Mouse (Mus musculus): ENCODE results near the gene Cabp4. TPM values are rescaled to one million over a fixed set of nuclear protein-coding genes. Genes with fewer than 3 reads are reported as not detected.

Gene Cabp4
- polyA plus RNA-seq, 1 experiment from 2014 or later: not detected

DNA sequence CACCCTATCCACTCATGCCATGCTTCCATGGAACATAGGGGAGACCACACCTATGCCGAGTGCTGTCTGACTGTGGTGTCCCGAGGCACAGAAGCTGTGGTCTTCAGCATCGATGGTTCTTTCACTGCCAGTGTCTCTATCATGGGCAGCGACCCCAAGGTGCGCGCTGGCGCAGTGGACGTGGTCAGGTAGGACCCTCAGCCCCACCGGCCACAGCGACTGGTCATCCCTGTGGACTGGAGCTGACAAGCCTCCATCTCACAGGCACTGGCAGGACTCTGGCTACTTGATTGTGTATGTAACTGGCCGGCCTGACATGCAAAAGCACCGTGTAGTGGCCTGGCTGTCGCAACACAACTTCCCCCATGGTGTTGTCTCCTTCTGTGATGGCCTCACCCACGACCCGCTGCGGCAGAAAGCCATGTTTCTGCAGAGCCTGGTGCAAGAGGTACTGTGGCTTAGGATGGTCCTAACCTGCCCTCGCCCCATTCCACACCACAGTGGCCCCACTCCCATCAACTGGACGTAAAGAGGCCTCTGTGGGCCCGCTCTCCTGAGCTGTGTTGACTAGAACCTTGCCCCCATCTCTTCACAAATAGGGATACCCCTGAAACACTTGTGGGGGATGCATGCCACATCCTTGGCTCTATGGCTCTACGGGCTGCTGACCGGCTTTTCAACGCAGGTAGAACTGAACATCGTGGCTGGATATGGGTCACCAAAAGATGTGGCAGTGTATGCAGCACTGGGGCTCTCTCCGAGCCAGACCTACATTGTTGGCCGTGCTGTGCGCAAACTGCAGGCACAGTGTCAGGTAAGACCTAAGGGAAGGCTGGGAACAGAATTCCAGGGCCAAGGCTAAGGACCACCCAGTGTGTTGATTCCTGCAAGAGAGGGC is 31.5 kb downstream of the Cabp4 start:
- no peak for ATAC-seq (ENCODE audit: insufficient number of reproducible peaks, low FRiP score, low TSS enrichment, low read depth)
- no peaks in the 10 kb centered on the region for H3K27me3 ChIP-seq (ENCODE audit: control insufficient read depth, insufficient read depth, low read length)
- DNase-seq (ENCODE audit: low spot score): no peak
- H3K36me3 ChIP-seq (ENCODE audit: control insufficient read depth, insufficient read depth, low read length): peaks cover 15% of the 10 kb centered on the region; the same call in 1 of the 2 replicates
- 94% methylated on average over 26 of the region's 26 CpGs for WGBS
- H3K4me2 ChIP-seq (ENCODE audit: low read depth, severe bottlenecking): no peak overlapping the region
- no peak overlapping the region for H3K27ac ChIP-seq (replicated peaks; ENCODE audit: low read depth, low read length)
- peaks cover 12% of the 10 kb centered on the region for H3K4me1 ChIP-seq (ENCODE audit: control insufficient read depth, insufficient read depth, low read length)
- no peak overlapping the region for H3K4me3 ChIP-seq (ENCODE audit: low read depth, low read length)
- no peak overlapping the region for H3K9ac ChIP-seq (ENCODE audit: low read length)
- H3K9me3 ChIP-seq (ENCODE audit: control insufficient read depth, low read length): no peaks in the 10 kb centered on the region

DNA sequence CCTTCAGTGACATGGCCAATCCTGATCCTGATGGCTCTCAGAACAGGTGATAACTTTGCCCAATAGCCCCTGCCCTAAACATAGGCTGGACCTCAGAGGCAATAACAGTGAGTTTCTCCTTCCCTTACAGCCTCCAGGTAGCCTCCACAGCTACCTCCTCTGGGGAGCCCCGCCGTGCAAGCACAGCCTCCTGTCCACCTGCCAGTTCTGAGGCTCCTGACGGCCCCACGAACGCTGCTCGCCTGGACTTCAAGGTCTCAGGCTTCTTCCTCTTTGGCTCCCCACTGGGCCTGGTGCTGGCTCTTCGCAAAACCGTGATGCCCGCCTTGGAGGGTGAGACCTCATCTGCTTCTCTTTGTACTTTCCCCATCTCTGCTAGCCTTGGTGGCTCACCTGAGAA is 35.3 kb downstream of the Cabp4 start:
- peaks cover 7% of the 10 kb centered on the region for H3K4me1 ChIP-seq (ENCODE audit: control insufficient read depth, insufficient read depth, low read length)
- no peak overlapping the region for H3K4me2 ChIP-seq (ENCODE audit: low read depth, severe bottlenecking)
- H3K27me3 ChIP-seq (ENCODE audit: control insufficient read depth, insufficient read depth, low read length): no peaks in the 10 kb centered on the region
- peaks cover 8% of the 10 kb centered on the region; the same call in 1 of the 2 replicates for H3K36me3 ChIP-seq (ENCODE audit: control insufficient read depth, insufficient read depth, low read length)
- H3K4me3 ChIP-seq (ENCODE audit: low read depth, low read length): no peak overlapping the region
- no peaks in the 10 kb centered on the region for H3K9me3 ChIP-seq (ENCODE audit: control insufficient read depth, low read length)
- H3K9ac ChIP-seq (ENCODE audit: low read length): no peak overlapping the region
- no peak overlapping the region for H3K27ac ChIP-seq (replicated peaks; ENCODE audit: low read depth, low read length)
- ATAC-seq (ENCODE audit: insufficient number of reproducible peaks, low FRiP score, low TSS enrichment, low read depth): no peak
- 88% methylated on average over 9 of the region's 9 CpGs for WGBS
- no peak for DNase-seq (ENCODE audit: low spot score)

DNA sequence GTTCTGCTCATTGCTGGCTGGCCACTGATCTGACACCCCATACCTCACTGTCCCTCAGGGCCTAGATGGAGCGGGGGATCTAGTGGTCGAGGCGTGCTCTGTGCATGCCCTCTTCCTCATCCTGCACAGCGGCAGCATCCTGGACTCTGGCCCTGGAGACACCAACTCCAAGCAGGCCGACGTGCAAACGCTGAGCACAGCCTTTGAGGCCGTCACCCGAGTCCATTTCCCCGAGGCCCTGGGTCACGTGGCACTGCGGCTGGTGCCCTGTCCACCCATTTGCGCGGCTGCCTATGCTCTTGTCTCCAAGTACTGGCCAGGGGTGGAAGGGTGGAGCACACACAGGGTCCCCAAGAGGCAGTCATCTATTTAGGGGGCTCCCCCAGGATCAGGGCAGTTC is 37.2 kb downstream of the Cabp4 start:
- Histone ChIP-seq H3K27ac (replicated peaks; ENCODE audit: low read depth, low read length) (no peak overlapping the region), H3K4me3 (ENCODE audit: low read depth, low read length) (no peak overlapping the region), H3K4me1 (ENCODE audit: control insufficient read depth, insufficient read depth, low read length) (peaks cover 3% of the 10 kb centered on the region; the same call in 1 of the 2 replicates), H3K9ac (ENCODE audit: low read length) (no peak overlapping the region), H3K4me2 (ENCODE audit: low read depth, severe bottlenecking) (no peak overlapping the region), H3K9me3 (ENCODE audit: control insufficient read depth, low read length) (no peaks in the 10 kb centered on the region), H3K27me3 (ENCODE audit: control insufficient read depth, insufficient read depth, low read length) (peaks cover 6% of the 10 kb centered on the region), H3K36me3 (ENCODE audit: control insufficient read depth, insufficient read depth, low read length) (no peaks in the 10 kb centered on the region)
- ATAC-seq (ENCODE audit: insufficient number of reproducible peaks, low FRiP score, low TSS enrichment, low read depth) (no peak), DNase-seq (ENCODE audit: low spot score) (no peak)
- WGBS: 93% methylated on average over 14 of the region's 14 CpGs

GRCm38 (mm10) chr19:4104675-4105194 is 39.1 kb downstream of the Cabp4 start:
- Histone ChIP-seq H3K4me1 (ENCODE audit: control insufficient read depth, insufficient read depth, low read length) (peaks cover 14% of the 10 kb centered on the region), H3K4me2 (ENCODE audit: low read depth, severe bottlenecking) (no peak overlapping the region), H3K36me3 (ENCODE audit: control insufficient read depth, insufficient read depth, low read length) (no peaks in the 10 kb centered on the region), H3K27me3 (ENCODE audit: control insufficient read depth, insufficient read depth, low read length) (peaks cover 21% of the 10 kb centered on the region), H3K9ac (ENCODE audit: low read length) (no peak overlapping the region), H3K27ac (replicated peaks; ENCODE audit: low read depth, low read length) (no peak overlapping the region), H3K4me3 (ENCODE audit: low read depth, low read length) (no peak overlapping the region), H3K9me3 (ENCODE audit: control insufficient read depth, low read length) (no peaks in the 10 kb centered on the region)
- DNase-seq (ENCODE audit: low spot score) (no peak), ATAC-seq (ENCODE audit: insufficient number of reproducible peaks, low FRiP score, low TSS enrichment, low read depth) (no peak)
- 88% methylated on average over 16 of the region's 16 CpGs for WGBS

DNA sequence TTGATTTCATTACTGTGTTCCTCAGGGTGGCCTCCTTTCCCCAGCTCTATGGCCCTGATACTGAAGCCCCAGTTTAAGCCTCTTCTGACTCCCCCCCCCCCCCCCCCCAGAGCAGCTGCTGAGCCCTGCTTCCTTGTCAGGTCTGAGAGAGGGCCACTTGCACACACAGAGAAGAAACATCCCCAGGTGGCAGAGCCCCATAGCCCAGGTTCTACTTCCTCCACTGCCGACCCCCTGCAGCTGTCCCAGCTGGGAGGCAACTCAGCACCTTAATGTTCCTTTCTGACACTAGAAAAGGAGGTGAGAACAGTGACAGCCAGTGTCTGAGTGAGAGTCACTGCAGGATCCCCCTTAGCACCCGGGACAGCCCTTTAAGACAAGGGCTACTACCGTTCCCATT is 40.0 kb downstream of the Cabp4 start:
- DNase-seq (ENCODE audit: low spot score): no peak
- no peak overlapping the region for H3K9ac ChIP-seq (ENCODE audit: low read length)

DNA sequence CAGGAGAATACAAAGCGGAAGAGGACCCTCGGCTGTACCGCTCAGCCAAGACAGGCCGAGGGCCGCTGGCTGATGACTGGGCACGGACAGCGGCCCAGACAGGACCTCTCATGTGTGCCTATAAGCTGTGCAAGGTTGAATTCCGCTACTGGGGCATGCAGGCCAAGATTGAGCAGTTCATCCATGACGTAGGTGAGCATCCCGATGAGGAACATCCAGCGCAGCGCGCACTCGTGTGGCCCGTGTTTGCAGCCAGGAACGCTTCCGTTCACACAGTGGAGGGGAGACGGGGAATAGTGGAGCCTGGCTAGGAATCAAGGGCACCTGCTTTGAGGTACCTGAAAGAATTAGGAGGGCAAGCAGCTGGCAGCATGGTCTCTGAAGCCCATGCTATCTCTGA is 40.5 kb downstream of the Cabp4 start:
- 94% methylated on average over 18 of the region's 18 CpGs for WGBS
- Histone ChIP-seq H3K36me3 (ENCODE audit: control insufficient read depth, insufficient read depth, low read length) (no peaks in the 10 kb centered on the region), H3K27ac (replicated peaks; ENCODE audit: low read depth, low read length) (no peak overlapping the region), H3K4me1 (ENCODE audit: control insufficient read depth, insufficient read depth, low read length) (peaks cover 24% of the 10 kb centered on the region), H3K9ac (ENCODE audit: low read length) (no peak overlapping the region), H3K4me3 (ENCODE audit: low read depth, low read length) (no peak overlapping the region), H3K9me3 (ENCODE audit: control insufficient read depth, low read length) (no peaks in the 10 kb centered on the region), H3K4me2 (ENCODE audit: low read depth, severe bottlenecking) (no peak overlapping the region), H3K27me3 (ENCODE audit: control insufficient read depth, insufficient read depth, low read length) (peaks cover 22% of the 10 kb centered on the region)
- ATAC-seq (ENCODE audit: insufficient number of reproducible peaks, low FRiP score, low TSS enrichment, low read depth) (no peak), DNase-seq (ENCODE audit: low spot score) (no peak)

More for the DNA sequence above, 40.0 kb downstream of the Cabp4 start:
- Histone ChIP-seq H3K4me1 (ENCODE audit: control insufficient read depth, insufficient read depth, low read length) (peaks cover 22% of the 10 kb centered on the region), H3K27me3 (ENCODE audit: control insufficient read depth, insufficient read depth, low read length) (peaks cover 22% of the 10 kb centered on the region), H3K36me3 (ENCODE audit: control insufficient read depth, insufficient read depth, low read length) (no peaks in the 10 kb centered on the region), H3K4me2 (ENCODE audit: low read depth, severe bottlenecking) (no peak overlapping the region), H3K27ac (replicated peaks; ENCODE audit: low read depth, low read length) (no peak overlapping the region), H3K4me3 (ENCODE audit: low read depth, low read length) (no peak overlapping the region), H3K9me3 (ENCODE audit: control insufficient read depth, low read length) (no peaks in the 10 kb centered on the region)
- 53% methylated on average over 3 of the region's 3 CpGs for WGBS
- ATAC-seq (ENCODE audit: insufficient number of reproducible peaks, low FRiP score, low TSS enrichment, low read depth): no peak

GRCm38 (mm10) chr19:4102626-4103025 is 41.2 kb downstream of the Cabp4 start:
- H3K27me3 ChIP-seq (ENCODE audit: control insufficient read depth, insufficient read depth, low read length): peaks cover 22% of the 10 kb centered on the region
- 95% methylated on average over 12 of the region's 12 CpGs for WGBS
- no peak overlapping the region for H3K4me3 ChIP-seq (ENCODE audit: low read depth, low read length)
- no peak overlapping the region for H3K9ac ChIP-seq (ENCODE audit: low read length)
- no peak overlapping the region for H3K27ac ChIP-seq (replicated peaks; ENCODE audit: low read depth, low read length)
- no peak overlapping the region for H3K4me2 ChIP-seq (ENCODE audit: low read depth, severe bottlenecking)
- DNase-seq (ENCODE audit: low spot score) (no peak), ATAC-seq (ENCODE audit: insufficient number of reproducible peaks, low FRiP score, low TSS enrichment, low read depth) (no peak)
- peaks cover 24% of the 10 kb centered on the region for H3K4me1 ChIP-seq (ENCODE audit: control insufficient read depth, insufficient read depth, low read length)
- H3K9me3 ChIP-seq (ENCODE audit: control insufficient read depth, low read length): no peaks in the 10 kb centered on the region
- no peaks in the 10 kb centered on the region for H3K36me3 ChIP-seq (ENCODE audit: control insufficient read depth, insufficient read depth, low read length)

DNA sequence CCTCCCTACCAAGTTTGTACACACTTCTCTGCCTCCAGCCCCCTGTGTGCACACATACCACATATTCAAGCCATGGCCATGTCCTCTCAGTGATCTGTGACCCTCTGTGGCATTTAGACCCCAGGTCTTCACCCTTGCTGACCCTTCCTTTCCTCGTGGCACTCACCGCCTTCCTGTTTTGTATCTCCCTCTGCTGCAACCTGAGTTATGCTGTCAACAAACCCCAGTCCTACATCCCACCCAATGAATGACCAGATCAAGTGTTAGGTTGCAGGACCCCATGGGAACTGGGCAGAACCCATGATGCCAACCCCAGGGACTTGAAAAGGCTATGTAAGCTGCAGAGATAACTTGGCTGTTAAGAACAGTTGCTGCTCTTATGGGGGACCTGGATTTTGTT is 41.8 kb downstream of the Cabp4 start:
- Histone ChIP-seq H3K27me3 (ENCODE audit: control insufficient read depth, insufficient read depth, low read length) (peaks cover 22% of the 10 kb centered on the region), H3K27ac (replicated peaks; ENCODE audit: low read depth, low read length) (no peak overlapping the region), H3K36me3 (ENCODE audit: control insufficient read depth, insufficient read depth, low read length) (no peaks in the 10 kb centered on the region), H3K4me1 (ENCODE audit: control insufficient read depth, insufficient read depth, low read length) (peaks cover 24% of the 10 kb centered on the region), H3K4me3 (ENCODE audit: low read depth, low read length) (no peak overlapping the region), H3K9me3 (ENCODE audit: control insufficient read depth, low read length) (no peaks in the 10 kb centered on the region), H3K4me2 (ENCODE audit: low read depth, severe bottlenecking) (no peak overlapping the region), H3K9ac (ENCODE audit: low read length) (no peak overlapping the region)
- ATAC-seq (ENCODE audit: insufficient number of reproducible peaks, low FRiP score, low TSS enrichment, low read depth) (no peak), DNase-seq (ENCODE audit: low spot score) (no peak)
- WGBS: 92% methylated on average over 2 of the region's 2 CpGs

All from limb, embryonic 11.5 days (tissue).